In genomic region chr4:99936278-99936677, GRCm38 (mm10) we compare ENCODE assay signal across 20 mouse cellular contexts. TPM values are rescaled to one million over a fixed set of nuclear protein-coding genes. Genes with fewer than 3 reads are reported as not detected.
DNase-seq lines count a peak whose midpoint lies in the region; ATAC-seq and TF ChIP-seq lines count a peak whose summit lies in the region.
"Had no signal": no experiment of that assay in that cellular context is flagged by ENCODE, and none has a peak within 500 bp of the region (broad histone marks: within the 10 kb centered on the region; RNA-seq: fewer than 3 reads in every experiment).

No protein-coding gene starts in this region.

- no peak for TF ChIP-seq POLR2A in myocyte (IDR thresholded peaks at IDR 0.05; ENCODE audit: insufficient read length, low read depth)

- no peak for ATAC-seq in intestine, embryonic 16.5 days
- ATAC-seq in intestine, embryonic 15.5 days, result no peak
- ATAC-seq: activated CD4-positive, CD25-positive, alpha-beta regulatory T cell, adult 4 months; forebrain, embryonic 14.5 days; forebrain, postnatal 0 days had no signal

- H3K27ac ChIP-seq in intestine, embryonic 16.5 days (ENCODE audit: low read length), result peak overlapping the region; percentile 52; the same call in 1 of the 2 replicates
- no peak overlapping the region for H3K27ac ChIP-seq in intestine, embryonic 15.5 days
- H3K27ac ChIP-seq: embryonic facial prominence, embryonic 12.5 days; embryonic facial prominence, embryonic 15.5 days; hindbrain, embryonic 12.5 days; hindbrain, embryonic 15.5 days had no signal

- peaks cover 18% of the 10 kb centered on the region for H3K79me2 ChIP-seq in myocyte (ENCODE audit: control insufficient read depth, insufficient read depth)

- H3K9ac ChIP-seq in intestine, embryonic 16.5 days (ENCODE audit: low read depth, low read length), result no peak overlapping the region
- H3K9ac ChIP-seq in intestine, embryonic 15.5 days, result no peak overlapping the region
- H3K9ac ChIP-seq: embryonic facial prominence, embryonic 12.5 days; embryonic facial prominence, embryonic 15.5 days; forebrain, postnatal 0 days; hindbrain, embryonic 12.5 days; hindbrain, embryonic 15.5 days had no signal

- no peaks in the 10 kb centered on the region for H3K9me3 ChIP-seq in intestine, embryonic 16.5 days (ENCODE audit: control insufficient read depth, low read length)
- no peaks in the 10 kb centered on the region for H3K9me3 ChIP-seq in intestine, embryonic 15.5 days
- H3K9me3 ChIP-seq: embryonic facial prominence, embryonic 12.5 days; embryonic facial prominence, embryonic 15.5 days; hindbrain, embryonic 12.5 days; hindbrain, embryonic 15.5 days had no signal

- peak; percentile 52 for DNase-seq in gastrocnemius, adult 18-20 months (ENCODE audit: low spot score)
- no peak for DNase-seq in gastrocnemius, postnatal 36 days
- no peak for DNase-seq in adrenal gland, adult (ENCODE audit: inconsistent age in 2 of 2, low spot score in 1 of 2)
- DNase-seq: adrenal gland, postnatal 14 days; cerebellum, adult 11 months; cerebellum, adult 2 months; cerebellum, adult 9-11 months; cerebellum, postnatal 25 days; forebrain, postnatal 0 days; gastrocnemius, postnatal 14 days had no signal

- no peak overlapping the region for H3K4me3 ChIP-seq in intestine, embryonic 16.5 days (ENCODE audit: low read length)
- H3K4me3 ChIP-seq in intestine, embryonic 15.5 days (replicated peaks), result no peak overlapping the region
- H3K4me3 ChIP-seq in myocyte, result no peak overlapping the region
- H3K4me3 ChIP-seq: embryonic facial prominence, embryonic 12.5 days; embryonic facial prominence, embryonic 15.5 days; hindbrain, embryonic 12.5 days; hindbrain, embryonic 15.5 days had no signal

- WGBS in intestine, embryonic 16.5 days, result 82% methylated on average over 5 of the region's 5 CpGs
- WGBS in intestine, embryonic 15.5 days, result 85% methylated on average over 5 of the region's 5 CpGs

- H3K4me1 ChIP-seq in intestine, embryonic 16.5 days (ENCODE audit: control insufficient read depth, insufficient read depth, low read length), result peaks cover 8% of the 10 kb centered on the region; the same call in 1 of the 2 replicates
- peaks cover 6% of the 10 kb centered on the region for H3K4me1 ChIP-seq in intestine, embryonic 15.5 days (replicated peaks)
- H3K4me1 ChIP-seq: embryonic facial prominence, embryonic 12.5 days; hindbrain, embryonic 12.5 days had no signal

- H3K4me2 ChIP-seq in intestine, embryonic 16.5 days (ENCODE audit: low read depth, low read length), result no peak overlapping the region
- no peak overlapping the region for H3K4me2 ChIP-seq in intestine, embryonic 15.5 days (replicated peaks)
- H3K4me2 ChIP-seq in myocyte (ENCODE audit: low read depth), result no peak overlapping the region
- H3K4me2 ChIP-seq: embryonic facial prominence, embryonic 12.5 days; embryonic facial prominence, embryonic 15.5 days; heart, embryonic 11.5 days; hindbrain, embryonic 12.5 days; hindbrain, embryonic 15.5 days had no signal

- no peak overlapping the region for H3ac ChIP-seq in myocyte (ENCODE audit: control insufficient read depth, insufficient read length)

- H3K27me3 ChIP-seq in intestine, embryonic 16.5 days (replicated peaks; ENCODE audit: control insufficient read depth, insufficient read depth, low read length), result no peaks in the 10 kb centered on the region
- H3K27me3 ChIP-seq in intestine, embryonic 15.5 days (replicated peaks), result no peaks in the 10 kb centered on the region
- no peaks in the 10 kb centered on the region for H3K27me3 ChIP-seq in myocyte (ENCODE audit: control insufficient read depth, insufficient read depth, insufficient read length)
- H3K27me3 ChIP-seq: embryonic facial prominence, embryonic 12.5 days; embryonic facial prominence, embryonic 15.5 days; hindbrain, embryonic 12.5 days; hindbrain, embryonic 15.5 days had no signal

- 0 out of 2 replicates have a peak, but pooled peaks cover 5% of the 10 kb centered on the region for H3K36me3 ChIP-seq in intestine, embryonic 16.5 days (ENCODE audit: control insufficient read depth, insufficient read depth, low read length)
- H3K36me3 ChIP-seq in intestine, embryonic 15.5 days, result no peaks in the 10 kb centered on the region
- no peaks in the 10 kb centered on the region for H3K36me3 ChIP-seq in myocyte (ENCODE audit: control insufficient read depth, insufficient read depth)
- H3K36me3 ChIP-seq: embryonic facial prominence, embryonic 12.5 days; embryonic facial prominence, embryonic 15.5 days; hindbrain, embryonic 12.5 days; hindbrain, embryonic 15.5 days had no signal

- intact Hi-C loops in gastrocnemius, postnatal 36 days (cut with DNase I), result no loop called here

TF ChIP-seq in myocyte, 11 proteins besides CTCF, POLR2A, EP300 and RAD21:
- TF ChIP-seq MYOD1 (IDR thresholded peaks at IDR 0.05; ENCODE audit: control insufficient read depth in 1 of 3, insufficient read length in 2 of 3, low read depth in 2 of 3), result peak in 2 of 3 experiments; percentile 68 to 70
- TF ChIP-seq E2F4 (IDR thresholded peaks at IDR 0.05; ENCODE audit: insufficient read depth), result no peak
- no peak for TF ChIP-seq CEBPB (IDR thresholded peaks at IDR 0.05; ENCODE audit: insufficient read depth, poor library complexity, severe bottlenecking)
- no peak for TF ChIP-seq REST (IDR thresholded peaks at IDR 0.05; ENCODE audit: insufficient read depth, insufficient read length)
- no peak for TF ChIP-seq USF1 (IDR thresholded peaks at IDR 0.05; ENCODE audit: low read depth)
- peak in 2 of 3 experiments; percentile 31 to 65 for TF ChIP-seq MYOG (IDR thresholded peaks at IDR 0.05; ENCODE audit: control insufficient read depth in 1 of 3, insufficient read depth in 1 of 3, insufficient read length in 2 of 3, low read depth in 2 of 3)

RNA-seq across cellular contexts. Expression of gene Itgb3bp, which starts 6.7 kb away (rescaled TPM):
- total RNA-seq in gastrocnemius, adult 18-20 months (2021), result 1 to 10 TPM; 4.2 to 4.3 TPM
- total RNA-seq in gastrocnemius, postnatal 36 days (2021), result 1 to 10 TPM; 4.7 to 5.6 TPM
- 28.8 and 30.5 TPM in 2 replicates for polyA plus RNA-seq in intestine, embryonic 16.5 days (2015; fragmentation: Nextera tagmentation; extraction: Ambion mirVana)
- 34.6 and 40.1 TPM in 2 replicates for polyA plus RNA-seq in intestine, embryonic 15.5 days (2015; fragmentation: Nextera tagmentation; extraction: Ambion mirVana)
- polyA plus RNA-seq in myocyte (2012; fragmentation: generic; extraction: Trizol), result 3.8 TPM

RNA-seq across cellular contexts. Expression of gene Pgm1, which starts 7.1 kb away (rescaled TPM):
- total RNA-seq in gastrocnemius, adult 18-20 months (2021), result 1,000 to 10,000 TPM in 1 of 2 experiments, 100 to 1,000 TPM in 1; 993 to 1,171 TPM
- total RNA-seq in gastrocnemius, postnatal 36 days (2021), result 1,000 to 10,000 TPM; 1,192 to 1,262 TPM
- polyA plus RNA-seq in intestine, embryonic 16.5 days (2015; fragmentation: Nextera tagmentation; extraction: Ambion mirVana), result 258 and 271 TPM in 2 replicates
- polyA plus RNA-seq in intestine, embryonic 15.5 days (2015; fragmentation: Nextera tagmentation; extraction: Ambion mirVana), result 193 and 195 TPM in 2 replicates
- 95.6 TPM for polyA plus RNA-seq in myocyte (2012; fragmentation: generic; extraction: Trizol)
